Mouse (Mus musculus) Muller cell, postnatal 12 days (primary cell): ENCODE results near the gene Gm266.

ENCODE experiments used
- DNase-seq: peaks from one replicate; pipeline ENCODE4 v3.0.0-alpha.2; 2015; ENCODE audit errors: inconsistent ontology term

Gm266 gene

GRCm38 (mm10) chr12:111454543-111455280 lies 30.9 kb downstream of the Gm266 start:
- DNase-seq, result no peak

DNA sequence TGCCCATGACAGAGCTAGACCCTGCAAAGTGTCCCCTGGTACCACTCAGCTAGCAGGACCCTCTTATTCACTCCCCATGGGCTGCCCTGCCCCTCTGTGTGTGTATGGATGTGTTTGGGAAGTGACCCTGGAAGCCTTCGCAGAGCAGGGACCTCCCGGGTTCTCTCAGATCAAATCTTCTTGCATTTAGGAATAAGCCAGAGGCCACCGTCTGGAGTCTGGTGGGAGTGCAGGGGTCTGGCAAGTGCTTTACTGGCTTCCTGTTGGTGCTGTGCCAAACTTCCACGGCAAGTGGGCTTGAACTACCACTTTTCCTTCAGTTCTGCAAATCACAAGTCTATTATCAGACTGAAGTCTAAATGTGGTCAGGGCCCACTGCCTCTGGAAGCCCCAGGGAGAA lies 31.6 kb downstream of the Gm266 start:
- no peak for DNase-seq

GRCm38 (mm10) chr12:111451561-111451960 lies 34.1 kb downstream of the Gm266 start:
- DNase-seq, result no peak

DNA sequence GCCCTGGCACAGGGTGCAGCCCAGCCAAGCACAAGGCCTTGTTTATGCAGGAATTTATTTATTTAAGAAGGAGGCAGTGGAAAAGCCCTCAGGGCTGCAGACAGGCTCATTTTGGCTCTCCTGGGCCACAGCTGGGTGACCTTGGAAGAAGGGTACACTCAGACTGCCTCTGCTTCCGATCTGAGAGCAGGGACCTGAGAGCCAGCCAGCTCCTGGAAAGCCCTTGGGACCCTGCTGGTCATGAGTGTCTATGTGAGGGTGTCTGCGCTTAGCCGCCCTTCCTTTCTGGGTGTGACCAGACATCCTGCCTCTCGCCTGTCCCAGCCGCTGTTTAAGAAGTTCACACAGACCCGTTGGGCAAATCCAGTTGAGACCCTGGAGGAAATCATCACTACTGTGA lies 35.3 kb downstream of the Gm266 start:
- DNase-seq, result no peak

- no peak for DNase-seq
These were observed 36.5 kb downstream of the Gm266 start for GRCm38 (mm10) chr12:111448931-111449705.

GRCm38 (mm10) chr12:111447898-111448760 lies 37.5 kb downstream of the Gm266 start:
- no peak for DNase-seq

- no peak for DNase-seq
These were observed 38.3 kb downstream of the Gm266 start for GRCm38 (mm10) chr12:111447350-111447749.

- DNase-seq, result no peak
These were observed 38.9 kb downstream of the Gm266 start for GRCm38 (mm10) chr12:111446745-111447144.

GRCm38 (mm10) chr12:111445890-111446613 lies 39.6 kb downstream of the Gm266 start:
- DNase-seq, result no peak

GRCm38 (mm10) chr12:111445161-111445889 lies 40.3 kb downstream of the Gm266 start:
- DNase-seq, result no peak

DNA sequence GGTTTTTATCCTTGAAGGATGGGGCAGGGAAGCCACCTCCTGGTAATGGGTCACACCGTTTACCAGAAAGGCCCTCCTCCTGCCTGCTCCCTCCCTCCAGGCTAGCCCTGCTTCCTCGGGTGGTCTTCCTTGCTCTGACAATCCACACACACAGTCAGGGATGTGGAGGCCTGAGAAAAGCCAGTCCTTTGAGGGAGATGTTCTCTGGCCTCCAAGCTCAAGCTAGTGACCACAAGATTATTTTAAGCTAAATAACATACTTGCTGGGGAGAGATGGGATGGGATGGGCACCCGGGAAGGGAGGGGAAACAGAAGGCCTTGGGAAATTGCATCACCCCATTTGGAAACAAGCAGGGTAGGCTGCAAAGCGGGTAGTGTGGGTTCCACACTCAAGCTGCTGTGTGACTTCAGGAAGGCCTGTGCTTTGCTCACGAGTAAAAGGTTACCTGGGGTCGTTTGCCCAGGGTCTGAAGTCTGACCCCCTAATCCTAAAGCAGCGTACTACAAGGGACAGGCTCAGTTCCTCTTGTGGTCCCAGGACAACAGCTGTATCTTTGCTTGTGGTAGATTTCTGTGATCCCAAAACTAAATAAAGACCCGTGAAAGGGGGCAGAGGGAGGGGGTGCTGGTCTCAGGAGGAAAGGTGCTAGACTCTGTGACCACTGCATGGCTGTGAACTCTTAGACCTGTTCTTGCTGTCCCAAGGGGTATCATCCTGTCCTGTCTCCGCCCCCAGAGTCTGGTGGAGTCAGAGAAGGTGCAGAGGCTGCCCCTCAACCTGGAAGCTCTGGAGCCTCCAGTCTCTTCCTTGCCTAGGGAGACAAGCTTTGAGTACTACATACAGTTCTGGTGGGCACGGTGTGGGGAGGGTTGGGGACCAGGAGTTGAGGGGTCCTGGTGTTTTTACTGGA lies 41.4 kb downstream of the Gm266 start:
- no peak for DNase-seq

DNA sequence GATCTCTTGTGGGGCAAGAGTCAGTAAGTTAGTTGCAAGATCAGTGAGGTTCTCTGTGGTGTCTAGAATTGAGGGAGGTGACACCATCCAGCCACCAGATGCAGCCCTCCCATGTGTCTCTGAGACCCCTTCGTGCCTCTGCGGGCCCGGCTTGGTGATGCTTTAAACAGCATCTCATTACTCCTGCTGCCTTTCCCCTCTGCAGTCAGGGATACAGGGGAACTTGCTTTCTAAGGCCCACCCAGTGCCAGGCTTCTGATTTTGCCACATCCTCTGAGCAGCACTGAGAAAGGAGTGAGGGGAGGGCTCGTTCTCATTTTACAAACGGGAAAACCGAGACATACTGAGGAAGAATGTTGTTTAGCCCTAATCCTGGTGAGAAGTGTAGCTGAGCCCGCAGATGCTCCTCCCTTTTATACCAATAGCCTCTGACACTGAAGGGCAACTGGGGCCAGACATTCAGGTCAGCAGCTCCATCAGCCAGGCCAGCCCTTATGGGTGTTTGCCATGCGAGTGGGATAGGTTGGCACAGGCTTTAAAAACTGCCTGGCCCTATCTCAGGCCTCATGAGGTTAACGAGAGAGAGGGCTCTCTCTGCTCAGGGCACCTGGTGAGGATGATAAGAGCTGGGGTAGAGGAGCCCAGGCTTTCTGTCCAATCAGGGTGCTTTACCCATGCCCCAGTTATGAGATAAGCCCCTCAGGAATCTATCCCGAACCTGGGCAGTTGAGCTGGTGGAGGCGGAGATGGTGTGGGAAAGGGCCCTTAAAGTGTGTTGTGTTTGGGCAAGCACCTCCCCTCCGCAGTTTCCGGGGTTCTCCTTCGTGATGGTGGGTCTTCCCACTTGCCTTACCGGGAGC lies 42.4 kb downstream of the Gm266 start:
- DNase-seq, result no peak

- DNase-seq, result peak; percentile 83
These were observed 43.2 kb downstream of the Gm266 start, which contains the start of gene Tnfaip2 for GRCm38 (mm10) chr12:111442309-111443010. TSS of gene Tnfaip2 (plus strand) at chr12:111442469.

- DNase-seq, result no peak
These were observed 44.1 kb downstream of the Gm266 start for GRCm38 (mm10) chr12:111441523-111441922.

DNA sequence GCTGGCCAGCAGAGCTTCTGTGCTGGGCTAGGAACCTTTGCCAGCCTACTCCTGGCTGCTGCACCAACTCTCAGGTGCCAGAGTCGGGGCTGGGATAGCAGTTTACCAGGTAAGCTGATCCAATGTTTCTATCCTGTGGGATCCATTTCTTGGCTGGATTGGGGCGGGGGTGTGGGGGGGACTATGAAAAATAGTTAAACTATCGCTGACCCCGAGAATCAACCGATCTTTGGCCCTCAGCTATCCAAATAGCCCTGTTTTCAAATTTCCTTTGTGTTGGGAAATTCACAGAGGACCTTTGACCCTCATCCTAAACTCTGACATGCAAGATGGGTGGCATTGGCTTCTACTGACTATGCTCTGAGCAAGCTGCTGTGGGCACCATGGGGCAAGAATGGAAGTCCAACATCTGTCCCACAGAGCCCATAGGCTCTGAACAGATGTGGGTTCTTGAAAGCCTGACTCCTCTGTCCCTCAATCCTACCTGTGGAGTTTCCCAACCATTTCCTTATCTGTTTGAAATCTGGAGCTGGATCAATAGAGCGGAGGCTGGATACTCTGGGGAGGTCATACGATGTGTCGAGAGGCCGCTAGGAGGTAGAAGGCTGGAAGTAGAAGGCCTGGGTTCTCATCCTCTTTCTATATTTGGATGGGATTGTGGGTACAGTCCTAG lies 44.8 kb downstream of the Gm266 start:
- no peak for DNase-seq

DNA sequence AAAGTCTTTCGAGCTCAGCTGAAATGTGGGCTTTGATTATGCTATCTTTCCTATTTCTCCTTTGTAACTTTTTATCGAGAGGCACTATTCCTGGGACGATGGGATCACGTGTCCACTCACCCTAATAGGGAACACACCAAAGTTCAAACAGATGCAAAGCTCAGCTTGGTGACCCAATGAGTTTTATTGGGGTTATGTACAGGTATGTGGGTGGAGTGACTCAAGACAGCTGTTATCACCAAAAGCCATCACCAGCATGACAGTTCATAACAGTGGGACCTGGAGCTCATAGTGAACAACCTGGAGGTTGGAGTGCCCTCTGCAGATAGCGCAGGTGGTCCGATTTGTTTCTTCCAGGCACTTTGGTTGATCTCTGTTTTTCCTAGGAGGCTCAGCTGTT lies 46.8 kb downstream of the Gm266 start:
- DNase-seq, result no peak

DNA sequence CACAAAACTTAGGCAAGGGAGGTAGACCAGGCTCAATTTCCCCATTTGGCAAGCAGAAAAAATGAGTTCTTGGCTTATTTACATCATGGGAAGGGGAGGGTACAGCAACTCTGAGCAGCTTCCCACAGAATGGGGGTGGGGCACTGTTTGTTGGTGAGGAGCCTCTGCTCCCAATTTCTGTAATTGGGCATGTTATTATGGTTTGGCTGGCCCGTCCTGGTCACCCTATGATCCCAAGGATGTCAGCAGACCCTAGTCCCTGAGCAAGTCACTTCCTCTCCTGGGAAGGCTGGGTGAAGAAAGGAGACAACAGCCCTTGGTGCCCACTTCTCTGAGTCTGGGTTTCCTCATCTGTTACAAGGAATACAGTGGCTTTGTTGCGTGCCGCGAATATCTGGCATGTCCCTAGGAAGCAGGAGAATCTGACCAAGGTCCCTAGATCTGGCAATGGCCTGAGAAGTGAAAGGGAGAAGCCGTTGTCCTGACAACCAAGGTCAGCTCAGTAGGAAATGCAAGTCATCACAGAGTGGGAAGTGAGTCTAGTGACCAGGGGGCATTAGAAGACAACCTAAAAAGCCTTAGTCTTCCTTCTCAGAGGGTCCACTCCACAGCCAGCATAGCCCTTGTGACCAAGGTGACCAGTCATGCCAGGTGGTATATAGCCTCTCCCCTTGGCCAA lies 48.3 kb downstream of the Gm266 start:
- no peak for DNase-seq
